Mouse (Mus musculus) midbrain, embryonic 15.5 days (tissue): ENCODE results near the gene Cd44. TPM values are rescaled to one million over a fixed set of nuclear protein-coding genes. Genes with fewer than 3 reads are reported as not detected.
A peak's percentile ranks its signal among the peaks of the same experiment; 100 is the strongest.

Source experiments
- ATAC-seq: fragments of 200-750 bp; cut with Nextera tagmentation; replicated peaks from 2 replicates; pipeline ENCODE4 v1.8.0; 2017; ENCODE audit warnings: moderate TSS enrichment
- H3K27ac ChIP-seq: fragments of 300-500 bp; sonication (generic); 2 replicates; pipeline ENCODE4 v1.5.1; 2015; ENCODE audit warnings: mild to moderate bottlenecking, inconsistent platforms
- H3K27me3 ChIP-seq: fragments of 300-500 bp; sonication (generic); replicated peaks from 2 replicates; pipeline ENCODE4 v1.6.1; 2015; ENCODE audit warnings: inconsistent platforms
- H3K36me3 ChIP-seq: fragments of 300-500 bp; sonication (generic); replicated peaks from 2 replicates; pipeline ENCODE4 v1.6.1; 2015; ENCODE audit warnings: inconsistent platforms
- H3K4me1 ChIP-seq: fragments of 300-500 bp; sonication (generic); 2 replicates; pipeline ENCODE4 v1.6.1; 2015; ENCODE audit warnings: inconsistent platforms
- H3K4me2 ChIP-seq: fragments of 300-500 bp; sonication (generic); 2 replicates; pipeline ENCODE4 v1.6.1; 2015; ENCODE audit warnings: inconsistent platforms, mild to moderate bottlenecking, moderate library complexity
- H3K4me3 ChIP-seq: fragments of 300-500 bp; sonication (generic); 2 replicates; pipeline ENCODE4 v1.5.1; 2015; ENCODE audit warnings: mild to moderate bottlenecking, inconsistent platforms
- H3K9ac ChIP-seq: fragments of 300-500 bp; sonication (generic); 2 replicates; pipeline ENCODE4 v1.6.1; 2015; ENCODE audit warnings: mild to moderate bottlenecking, inconsistent platforms
- H3K9me3 ChIP-seq: fragments of 300-500 bp; sonication (generic); 2 replicates; pipeline ENCODE4 v1.6.1; 2016; ENCODE audit warnings: inconsistent platforms
- WGBS: fragments of 180-500 bp; shearing (Covaris S2); methylation state at CpG from one replicate; pipeline ENCODE4 v1.1.7; 2015; ENCODE audit warnings: mixed read lengths; 5-methylcytosine and 5-hydroxymethylcytosine counted together
- polyA plus RNA-seq: library from polyadenylated mRNA; unstranded; fragments of >200 nt; fragmentation: Nextera tagmentation; extraction: Ambion mirVana; gene quantifications from 2 replicates; pipeline ENCODE4 v1.2.1, GENCODE M21; 2015

Gene Cd44
- polyA plus RNA-seq, 1 experiment from 2014 or later: 2.3 TPM

DNA sequence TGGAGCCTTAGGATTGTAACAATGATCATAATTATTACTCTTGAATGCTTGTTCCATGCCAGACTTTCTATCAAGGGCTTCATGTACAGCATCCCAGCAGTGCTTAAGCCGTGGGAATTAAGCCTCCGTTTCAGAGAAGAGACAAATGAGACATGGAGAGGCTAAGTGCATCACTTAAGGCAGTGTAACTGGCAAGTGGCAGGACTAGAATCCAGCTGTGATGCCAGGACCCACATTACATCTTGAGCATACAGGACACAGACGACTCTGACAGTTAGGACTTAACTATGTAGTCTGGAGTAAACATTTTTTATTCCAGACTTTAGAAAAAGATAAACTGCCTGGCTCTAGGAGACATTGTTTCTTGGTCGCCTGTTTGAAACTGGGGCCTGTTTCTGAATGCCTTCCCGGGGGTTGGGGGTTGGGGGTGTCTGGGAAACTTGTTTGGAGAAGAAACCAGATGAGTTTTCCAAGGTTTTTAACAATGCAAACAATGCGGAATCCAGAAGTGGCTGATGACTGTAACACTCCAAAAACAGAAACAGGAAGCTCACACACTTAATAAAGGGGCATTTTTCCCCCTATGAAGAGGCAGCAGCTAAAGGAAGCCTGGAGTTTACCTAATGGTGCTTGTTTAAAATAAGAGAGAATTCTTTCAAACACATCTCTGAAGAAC lies 18.7 kb downstream of the Cd44 start:
- ATAC-seq: no peak
- 54% methylated on average over 6 of the region's 6 CpGs for WGBS

GRCm38 (mm10) chr2:102882004-102882588 lies 19.4 kb downstream of the Cd44 start:
- Histone ChIP-seq H3K36me3 (no peaks in the 10 kb centered on the region), H3K4me3 (no peak overlapping the region), H3K4me1 (no peaks in the 10 kb centered on the region), H3K4me2 (no peak overlapping the region), H3K9me3 (no peaks in the 10 kb centered on the region), H3K9ac (no peak overlapping the region), H3K27me3 (no peaks in the 10 kb centered on the region), H3K27ac (no peak overlapping the region)
- ATAC-seq: no peak; the same call in 1 of the 2 replicates
- whole genome bisulfite sequencing: 73% methylated on average over 8 of the region's 8 CpGs

More for the DNA sequence above, 18.7 kb downstream of the Cd44 start:
- H3K9ac ChIP-seq: no peak overlapping the region
- H3K27me3 ChIP-seq: no peaks in the 10 kb centered on the region
- no peak overlapping the region for H3K27ac ChIP-seq
- H3K4me2 ChIP-seq: no peak overlapping the region
- H3K36me3 ChIP-seq: no peaks in the 10 kb centered on the region
- H3K9me3 ChIP-seq: no peaks in the 10 kb centered on the region
- H3K4me1 ChIP-seq: no peaks in the 10 kb centered on the region
- no peak overlapping the region for H3K4me3 ChIP-seq

GRCm38 (mm10) chr2:102878513-102878912 lies 23.0 kb downstream of the Cd44 start:
- Histone ChIP-seq H3K27ac (no peak overlapping the region), H3K9ac (no peak overlapping the region), H3K27me3 (no peaks in the 10 kb centered on the region), H3K4me3 (no peak overlapping the region), H3K4me2 (no peak overlapping the region), H3K9me3 (no peaks in the 10 kb centered on the region), H3K36me3 (no peaks in the 10 kb centered on the region), H3K4me1 (no peaks in the 10 kb centered on the region; the same call in 1 of the 2 replicates)
- WGBS: 56% methylated on average over 2 of the region's 2 CpGs
- ATAC-seq: no peak

DNA sequence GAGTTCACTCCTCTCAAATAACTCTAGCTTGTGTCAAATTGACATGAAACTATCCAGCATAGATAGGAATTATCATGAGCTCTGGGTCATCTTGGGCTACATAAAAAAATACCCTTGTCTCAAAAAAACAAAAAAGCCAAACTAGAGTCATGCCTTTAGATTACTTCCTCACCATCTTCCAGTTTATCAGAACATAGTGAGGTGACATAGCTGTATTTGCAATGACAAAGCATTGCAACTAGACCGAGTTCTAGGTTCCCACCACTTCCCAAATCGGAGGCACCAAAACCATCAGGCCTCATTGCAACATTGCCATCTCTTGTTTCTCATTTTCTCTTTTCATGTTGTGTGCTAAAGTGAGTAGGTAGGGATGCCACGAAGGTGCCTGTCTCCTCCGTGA lies 24.0 kb downstream of the Cd44 start:
- no peaks in the 10 kb centered on the region for H3K36me3 ChIP-seq
- H3K9me3 ChIP-seq: no peaks in the 10 kb centered on the region
- no peak overlapping the region for H3K27ac ChIP-seq
- H3K4me3 ChIP-seq: no peak overlapping the region
- no peaks in the 10 kb centered on the region for H3K27me3 ChIP-seq
- H3K4me1 ChIP-seq: no peaks in the 10 kb centered on the region; the same call in 1 of the 2 replicates
- no peak for ATAC-seq
- H3K4me2 ChIP-seq: no peak overlapping the region
- no peak overlapping the region for H3K9ac ChIP-seq
- 93% methylated on average over 4 of the region's 4 CpGs for WGBS

- no peaks in the 10 kb centered on the region; the same call in 1 of the 2 replicates for H3K4me1 ChIP-seq
- no peaks in the 10 kb centered on the region for H3K27me3 ChIP-seq
- no peak overlapping the region for H3K27ac ChIP-seq
- no peak for ATAC-seq
- no peaks in the 10 kb centered on the region for H3K9me3 ChIP-seq
- no peak overlapping the region for H3K4me3 ChIP-seq
- H3K9ac ChIP-seq: no peak overlapping the region
- H3K36me3 ChIP-seq: no peaks in the 10 kb centered on the region
- WGBS: 74% methylated on average over 1 of the region's 1 CpGs
- H3K4me2 ChIP-seq: no peak overlapping the region
Observed at GRCm38 (mm10) chr2:102876141-102876540, 25.3 kb downstream of the Cd44 start.

DNA sequence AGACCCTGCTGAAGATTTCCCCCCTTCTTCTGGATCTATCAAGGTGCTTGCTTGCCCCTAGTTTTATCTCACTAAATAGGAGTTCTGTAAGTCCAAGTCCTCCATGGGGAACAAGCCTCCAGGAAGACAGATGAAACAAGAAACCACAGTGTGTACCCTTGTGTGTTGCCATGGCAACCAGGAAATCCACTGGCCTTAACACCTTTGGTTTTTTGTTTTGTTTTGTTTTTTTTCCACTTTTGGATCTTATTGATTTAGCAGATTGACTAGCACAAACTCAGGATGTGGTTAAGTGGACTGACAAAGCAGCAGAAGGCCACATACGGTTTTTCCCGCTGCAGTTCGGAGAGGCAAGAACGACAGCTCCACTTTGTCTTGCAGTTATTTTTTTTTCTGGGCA lies 27.6 kb downstream of the Cd44 start:
- ATAC-seq: 0 out of 2 replicates have a peak, but pooled peaks have one; percentile 56
- no peaks in the 10 kb centered on the region for H3K36me3 ChIP-seq
- H3K27ac ChIP-seq: no peak overlapping the region
- H3K27me3 ChIP-seq: no peaks in the 10 kb centered on the region
- H3K9me3 ChIP-seq: no peaks in the 10 kb centered on the region
- no peak overlapping the region for H3K4me2 ChIP-seq
- H3K4me3 ChIP-seq: no peak overlapping the region
- no peaks in the 10 kb centered on the region; the same call in 1 of the 2 replicates for H3K4me1 ChIP-seq
- H3K9ac ChIP-seq: no peak overlapping the region
- 46% methylated on average over 4 of the region's 4 CpGs for WGBS

- Histone ChIP-seq H3K27ac (no peak overlapping the region), H3K4me1 (no peaks in the 10 kb centered on the region; the same call in 1 of the 2 replicates), H3K4me2 (no peak overlapping the region), H3K27me3 (no peaks in the 10 kb centered on the region), H3K4me3 (no peak overlapping the region), H3K9me3 (no peaks in the 10 kb centered on the region), H3K9ac (no peak overlapping the region), H3K36me3 (no peaks in the 10 kb centered on the region)
- ATAC-seq: no peak
- 89% methylated on average over 4 of the region's 4 CpGs for WGBS
Observed at GRCm38 (mm10) chr2:102873194-102873593, 28.3 kb downstream of the Cd44 start.

DNA sequence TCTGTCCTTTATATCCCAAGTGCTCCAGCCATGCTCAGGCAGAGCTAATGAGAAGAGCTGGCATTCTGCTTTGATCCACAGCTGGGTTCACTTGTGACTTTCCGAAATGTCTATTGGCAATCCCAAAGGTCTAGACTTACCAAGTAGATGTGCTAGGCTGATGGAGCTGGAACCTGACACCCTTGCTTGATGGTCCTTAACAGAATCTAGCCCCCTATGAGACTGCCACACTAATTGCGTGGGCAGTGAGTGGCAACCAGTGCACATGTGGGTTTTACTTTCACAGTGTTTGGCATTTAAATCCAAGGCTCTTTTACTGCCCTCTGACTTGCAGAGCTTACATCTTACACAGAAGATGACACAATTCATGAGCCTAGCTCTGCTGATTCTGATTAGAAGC lies 29.0 kb downstream of the Cd44 start:
- Histone ChIP-seq H3K36me3 (no peaks in the 10 kb centered on the region), H3K4me1 (no peaks in the 10 kb centered on the region; the same call in none of the 2 replicates), H3K27me3 (no peaks in the 10 kb centered on the region), H3K27ac (no peak overlapping the region), H3K9ac (no peak overlapping the region), H3K9me3 (no peaks in the 10 kb centered on the region), H3K4me3 (no peak overlapping the region), H3K4me2 (no peak overlapping the region)
- ATAC-seq: no peak
- 88% methylated on average over 2 of the region's 2 CpGs for WGBS

GRCm38 (mm10) chr2:102868444-102868843 lies 33.0 kb downstream of the Cd44 start:
- H3K4me1 ChIP-seq: no peaks in the 10 kb centered on the region; the same call in 1 of the 2 replicates
- 84% methylated on average over 2 of the region's 2 CpGs for WGBS
- no peak overlapping the region for H3K27ac ChIP-seq

DNA sequence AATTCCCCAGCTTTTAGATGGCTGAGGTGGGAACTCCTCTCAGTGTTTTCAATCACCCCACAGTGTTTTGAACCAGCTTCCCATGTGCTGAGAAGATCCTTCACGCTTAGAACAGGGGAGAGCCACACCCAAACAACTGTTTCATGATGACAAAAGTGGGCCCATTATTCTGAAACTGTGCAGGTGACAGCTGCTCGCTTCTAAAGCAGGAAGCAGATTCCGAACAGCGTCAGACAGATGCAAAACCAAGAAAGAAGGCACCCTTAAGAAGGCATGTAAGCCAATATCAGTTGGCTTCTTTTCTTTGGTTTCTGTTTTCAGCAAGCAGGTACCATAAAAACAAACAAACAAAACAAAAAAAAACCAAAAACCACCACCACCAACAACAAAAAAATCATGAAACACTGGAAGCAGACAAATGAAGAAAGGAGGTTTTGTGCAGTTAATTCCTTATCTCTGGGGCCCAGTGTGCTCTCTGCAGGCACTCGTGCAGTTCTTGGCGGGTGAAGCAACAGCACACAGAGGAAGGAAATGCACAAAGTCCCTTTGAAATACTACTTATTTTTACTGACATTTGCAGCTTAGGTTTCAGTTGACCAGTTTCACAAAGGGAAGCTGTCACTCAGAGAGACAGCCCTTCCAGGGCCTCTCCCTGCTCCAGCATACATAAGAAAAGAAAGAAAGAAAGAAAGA lies 33.9 kb downstream of the Cd44 start:
- no peaks in the 10 kb centered on the region for H3K9me3 ChIP-seq
- no peak for ATAC-seq
- no peak overlapping the region for H3K9ac ChIP-seq
- no peak overlapping the region for H3K4me3 ChIP-seq
- no peaks in the 10 kb centered on the region for H3K36me3 ChIP-seq
- H3K4me1 ChIP-seq: no peaks in the 10 kb centered on the region; the same call in 1 of the 2 replicates
- 43% methylated on average over 6 of the region's 6 CpGs for WGBS
- no peak overlapping the region for H3K4me2 ChIP-seq
- H3K27ac ChIP-seq: no peak overlapping the region
- H3K27me3 ChIP-seq: no peaks in the 10 kb centered on the region

More at GRCm38 (mm10) chr2:102868444-102868843, 33.0 kb downstream of the Cd44 start:
- H3K9me3 ChIP-seq: no peaks in the 10 kb centered on the region
- no peaks in the 10 kb centered on the region for H3K36me3 ChIP-seq
- H3K4me2 ChIP-seq: no peak overlapping the region
- H3K27me3 ChIP-seq: no peaks in the 10 kb centered on the region
- no peak overlapping the region for H3K4me3 ChIP-seq
- no peak overlapping the region for H3K9ac ChIP-seq
- ATAC-seq: no peak

DNA sequence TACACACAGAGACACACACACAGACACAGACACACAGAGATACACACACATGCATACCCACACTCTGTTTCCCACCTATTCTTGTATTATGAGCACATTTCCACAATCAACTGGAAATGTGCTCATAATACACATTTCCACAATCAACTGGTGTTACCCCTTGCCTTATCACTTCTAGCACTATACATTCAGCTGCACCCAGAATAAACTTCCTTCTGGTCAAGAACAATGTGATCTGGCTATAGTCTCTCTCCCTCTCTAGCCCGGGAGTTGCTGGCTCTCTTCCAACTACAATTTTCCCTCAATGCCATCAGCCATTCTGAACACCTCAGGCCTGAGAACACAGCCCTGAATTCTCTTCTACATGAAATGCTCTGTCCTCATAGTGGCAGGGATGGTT lies 34.9 kb downstream of the Cd44 start:
- Histone ChIP-seq H3K4me3 (no peak overlapping the region), H3K27me3 (no peaks in the 10 kb centered on the region), H3K4me2 (no peak overlapping the region), H3K9me3 (no peaks in the 10 kb centered on the region), H3K36me3 (no peaks in the 10 kb centered on the region), H3K9ac (no peak overlapping the region), H3K4me1 (no peaks in the 10 kb centered on the region; the same call in 1 of the 2 replicates), H3K27ac (no peak overlapping the region)
- WGBS: 25% methylated on average over 1 of the region's 1 CpGs
- no peak for ATAC-seq

DNA sequence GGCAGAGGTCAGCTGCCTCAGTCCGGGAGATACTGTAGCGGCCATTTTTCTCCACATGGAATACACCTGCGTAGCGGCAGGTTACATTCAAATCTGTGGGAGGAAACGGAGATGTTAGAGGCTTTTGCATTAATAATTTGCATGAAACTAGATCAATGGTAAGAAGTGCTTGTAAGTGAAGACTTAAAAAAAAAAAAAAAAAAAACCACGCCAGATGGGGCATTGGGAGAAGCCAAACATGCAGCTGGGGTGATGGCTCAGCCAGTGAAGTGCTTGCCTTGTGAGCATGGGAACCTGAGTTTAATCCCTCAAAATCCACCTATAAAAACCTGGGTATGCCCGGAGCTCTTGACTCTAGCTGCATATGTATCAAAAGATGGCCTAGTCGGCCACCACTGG lies 36.1 kb downstream of the Cd44 start:
- H3K4me3 ChIP-seq: no peak overlapping the region
- H3K4me2 ChIP-seq: no peak overlapping the region
- H3K4me1 ChIP-seq: no peaks in the 10 kb centered on the region; the same call in 1 of the 2 replicates
- H3K27ac ChIP-seq: no peak overlapping the region
- H3K36me3 ChIP-seq: no peaks in the 10 kb centered on the region
- ATAC-seq: no peak
- no peaks in the 10 kb centered on the region for H3K9me3 ChIP-seq
- no peak overlapping the region for H3K9ac ChIP-seq
- no peaks in the 10 kb centered on the region for H3K27me3 ChIP-seq
- WGBS: 91% methylated on average over 8 of the region's 8 CpGs
